Mouse (Mus musculus) adipocyte (in vitro differentiated cells): ENCODE results near the gene Prkn.
A peak's percentile ranks its signal among the peaks of the same experiment; 100 is the strongest.

Experiments
- DNase-seq: peaks from one replicate; pipeline ENCODE4 v3.0.0-alpha.2; 2016; ENCODE audit warnings: low spot score

Gene Prkn

DNA sequence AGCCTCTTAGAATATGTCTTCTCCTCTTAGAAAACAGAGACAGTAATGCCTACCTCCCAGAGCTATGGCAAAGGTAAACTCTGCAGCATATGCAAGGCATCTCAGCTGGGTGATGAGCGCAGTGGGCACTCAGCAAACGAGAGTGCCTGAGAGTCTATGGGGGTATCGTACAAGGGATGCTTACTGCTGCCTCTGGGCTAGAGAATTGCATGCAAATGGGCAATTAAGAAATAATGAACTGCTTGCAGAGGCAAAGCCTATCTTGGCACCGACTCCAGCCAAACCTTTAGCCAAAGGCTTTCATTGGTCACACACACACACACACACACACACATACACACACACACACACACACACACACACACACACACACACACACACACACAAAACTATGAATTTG lies 290.7 kb downstream of the Prkn start:
- DNase-seq = no peak

DNA sequence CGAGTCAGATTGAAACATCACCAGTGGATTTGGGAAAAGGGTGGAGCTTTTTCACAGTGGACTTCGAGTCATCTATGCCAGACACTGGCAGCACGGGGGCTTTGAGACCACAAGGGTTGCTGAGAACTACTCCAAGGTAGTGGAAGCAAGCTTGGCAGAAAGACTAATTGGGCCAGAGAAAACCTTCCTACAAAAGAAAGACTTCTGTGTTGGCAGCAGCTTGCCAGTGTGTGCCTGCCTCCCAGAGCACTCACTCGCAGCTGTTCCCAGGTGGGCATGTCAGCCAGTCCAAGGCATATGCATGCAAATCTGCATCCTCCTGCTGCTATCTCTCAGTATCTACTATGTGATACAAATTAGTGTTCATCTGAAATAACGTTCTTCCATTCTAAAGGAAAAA lies 302.1 kb downstream of the Prkn start:
- DNase-seq = no peak

DNA sequence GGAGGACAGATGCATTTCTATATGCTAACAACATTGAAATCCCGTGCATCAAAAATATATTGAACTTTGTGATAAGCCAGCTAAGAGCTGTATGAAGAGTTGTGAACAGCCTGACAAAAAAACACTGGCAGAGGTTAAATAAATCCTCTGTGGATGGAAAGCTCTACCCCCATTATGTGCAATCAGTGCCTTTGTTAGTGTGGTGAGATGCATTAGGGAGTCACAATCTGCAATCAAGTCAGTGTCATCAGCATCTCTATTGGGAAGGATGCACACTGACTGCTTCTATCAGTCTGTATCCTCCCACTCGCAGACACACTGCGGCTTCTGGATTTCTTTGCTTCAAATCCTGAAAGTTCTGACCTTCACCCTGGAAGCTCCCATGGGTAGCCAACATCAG lies 315.9 kb downstream of the Prkn start:
- DNase-seq = no peak

DNA sequence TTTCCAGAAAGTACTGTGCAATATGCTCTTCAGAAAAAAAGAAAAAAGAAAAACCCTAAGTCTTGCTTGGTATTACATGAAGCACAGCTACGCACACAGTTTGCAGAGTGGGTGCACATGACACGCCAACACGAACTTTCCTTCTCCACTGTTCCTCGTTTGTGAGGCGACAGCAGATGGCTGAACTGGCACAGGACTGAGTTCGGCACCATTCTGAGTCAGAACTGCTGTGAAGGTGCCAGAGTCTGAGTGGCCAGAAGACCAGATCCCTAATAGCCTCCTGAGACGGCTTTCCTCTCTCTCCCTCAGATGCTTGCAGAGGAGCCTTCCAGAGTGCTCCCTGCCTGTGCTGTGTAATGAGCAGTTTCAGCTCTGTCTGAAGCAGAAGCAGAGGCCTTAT lies 317.4 kb downstream of the Prkn start:
- no peak for DNase-seq

DNA sequence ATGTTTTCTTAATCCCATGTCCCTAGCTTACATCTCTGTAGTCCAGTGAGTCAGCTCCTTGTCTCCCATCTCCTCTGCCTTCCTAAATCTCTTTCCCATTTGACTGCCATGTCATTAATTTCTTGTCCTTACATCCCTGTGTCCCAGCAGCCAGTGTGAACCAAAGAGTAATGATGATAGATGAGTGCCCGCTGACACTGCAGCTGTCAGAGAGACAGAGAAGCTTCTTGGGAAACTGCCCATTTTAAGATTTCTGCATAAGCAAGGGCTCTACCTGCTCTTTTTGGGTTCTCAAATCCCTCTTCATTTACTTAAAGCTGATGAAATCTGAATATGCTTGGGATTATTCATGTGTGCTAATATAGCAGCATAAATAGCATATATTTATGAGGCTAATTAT lies 321.3 kb downstream of the Prkn start:
- DNase-seq = no peak

DNA sequence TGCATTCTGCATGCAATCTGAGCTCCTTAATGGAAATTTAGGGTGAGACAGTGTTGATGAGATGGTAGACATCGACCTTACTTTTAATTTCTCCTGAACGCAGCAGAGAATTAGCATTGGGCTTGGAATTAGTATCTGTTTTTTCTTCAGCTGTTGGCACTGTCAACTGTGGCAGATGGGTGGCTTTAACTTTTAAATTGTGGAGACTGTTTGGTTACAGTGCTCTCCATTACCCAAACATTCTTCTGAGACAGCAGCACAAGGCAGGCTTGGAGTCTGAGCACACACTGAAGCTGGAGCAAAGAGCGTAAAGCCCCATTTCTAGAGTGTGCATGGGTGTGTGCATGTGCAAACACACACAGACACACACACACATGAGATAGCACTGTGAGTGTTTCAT lies 322.6 kb downstream of the Prkn start:
- DNase-seq = no peak

DNA sequence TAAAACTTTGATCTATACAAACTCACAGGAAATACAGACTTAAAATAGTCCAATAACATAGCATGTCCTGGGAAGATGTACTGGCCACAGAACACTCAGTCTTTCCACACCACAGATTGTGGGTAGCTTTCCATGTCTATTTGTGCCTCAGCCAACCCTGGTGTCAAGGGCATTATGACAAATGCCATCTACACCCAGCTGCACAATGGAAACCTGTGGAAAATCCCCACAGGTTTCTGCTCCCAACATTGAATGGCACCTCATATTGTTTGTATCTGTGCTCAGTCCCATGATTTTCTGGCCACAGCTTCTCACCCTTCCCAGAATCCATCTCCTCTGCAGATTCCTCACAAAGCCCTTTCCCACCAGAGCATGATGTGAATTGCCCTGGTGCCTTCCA lies 347.2 kb downstream of the Prkn start:
- no peak for DNase-seq

DNA sequence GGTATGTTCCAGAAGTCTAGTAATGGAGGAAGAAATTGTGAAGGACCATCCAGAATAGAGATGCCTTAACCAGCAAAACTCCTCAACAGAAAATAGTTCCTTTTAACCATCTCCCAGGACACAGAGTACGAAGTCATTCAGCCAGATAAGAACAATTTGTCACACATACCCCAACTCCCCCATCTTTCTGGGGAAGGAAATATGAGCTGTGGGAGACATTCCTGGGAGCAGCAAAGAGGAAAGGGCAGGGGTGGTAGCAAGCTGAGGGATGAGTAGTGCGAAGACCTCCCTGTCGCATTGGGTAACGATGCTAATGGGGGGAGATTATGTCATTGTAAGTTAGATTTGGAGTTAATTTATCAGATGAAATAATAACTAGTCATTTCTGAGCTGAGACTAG lies 348.3 kb downstream of the Prkn start:
- DNase-seq = no peak

DNA sequence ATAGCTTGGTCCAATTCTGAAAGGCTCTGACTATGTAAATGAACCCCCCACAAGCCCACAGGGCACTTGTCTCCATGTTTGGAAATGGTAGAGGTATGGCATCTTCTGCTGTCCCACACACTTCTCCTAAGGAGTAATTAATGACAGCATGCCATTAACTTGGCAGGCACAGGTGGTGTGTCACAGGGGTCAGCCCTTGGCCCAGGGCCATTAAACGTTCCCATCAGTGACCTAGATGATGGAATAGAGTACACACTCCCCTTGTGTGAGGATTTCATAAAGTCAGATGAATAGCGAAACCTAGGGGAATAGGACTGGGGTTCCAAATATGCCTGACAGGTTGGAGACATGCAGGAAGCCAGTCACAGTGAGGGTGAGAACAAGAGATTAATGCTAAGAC lies 350.1 kb downstream of the Prkn start:
- no peak for DNase-seq

DNA sequence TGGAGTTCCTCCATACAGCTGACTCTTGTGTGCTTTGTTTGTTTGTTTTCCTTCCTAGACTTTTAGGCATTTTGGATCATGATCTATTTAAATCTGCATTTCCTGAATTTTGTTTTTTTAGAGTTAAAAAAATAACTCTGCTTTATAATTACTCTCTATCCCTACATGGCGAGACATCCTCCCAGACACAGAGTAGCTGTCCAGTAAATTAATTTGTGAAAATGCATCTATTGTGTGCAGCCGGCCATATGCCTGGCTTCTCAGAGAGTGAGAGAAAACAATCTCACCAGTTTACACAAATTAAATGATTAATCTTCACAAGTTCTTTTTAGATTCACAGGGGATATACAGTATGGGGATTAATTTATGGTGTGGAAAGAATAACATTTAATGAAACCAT lies 357.9 kb downstream of the Prkn start:
- DNase-seq = no peak

DNA sequence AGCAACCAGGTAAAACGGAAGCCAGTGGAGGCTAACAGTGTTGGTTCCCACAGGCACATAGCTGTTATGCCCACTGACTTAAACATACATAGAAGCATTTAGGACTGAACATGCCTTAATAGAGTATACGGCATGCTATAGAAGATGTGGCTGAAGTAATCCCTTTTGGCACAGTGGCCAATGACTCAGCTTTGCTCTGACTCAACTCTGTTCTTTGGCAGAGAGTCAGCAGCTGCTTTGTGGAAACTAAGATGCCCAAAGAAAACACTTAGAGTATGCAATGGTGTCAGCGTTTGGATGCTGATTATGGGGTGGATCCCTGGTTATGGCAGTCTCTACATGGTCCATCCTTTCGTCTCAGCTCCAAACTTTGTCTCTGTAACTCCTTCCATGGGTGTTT lies 368.9 kb downstream of the Prkn start:
- DNase-seq = peak; percentile 86

DNA sequence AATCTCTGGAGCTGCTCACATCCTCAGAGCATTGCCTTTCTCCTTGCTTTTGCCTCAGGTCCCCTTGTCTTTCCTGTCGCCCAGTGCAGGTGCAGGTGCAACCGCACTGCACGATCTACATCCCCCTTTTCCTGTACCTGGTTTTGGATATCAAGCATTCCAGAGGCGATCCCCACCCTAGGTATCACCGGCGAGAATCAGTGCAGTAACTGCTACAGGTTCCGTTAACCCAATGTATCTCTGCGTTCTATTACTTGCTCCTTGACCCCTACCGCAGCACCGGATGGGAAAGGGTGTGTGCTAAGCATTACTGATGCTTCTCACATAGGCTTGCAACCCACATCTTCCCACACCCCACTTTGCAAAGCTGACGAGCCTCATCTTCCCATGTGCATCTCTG lies 370.8 kb downstream of the Prkn start:
- no peak for DNase-seq

DNA sequence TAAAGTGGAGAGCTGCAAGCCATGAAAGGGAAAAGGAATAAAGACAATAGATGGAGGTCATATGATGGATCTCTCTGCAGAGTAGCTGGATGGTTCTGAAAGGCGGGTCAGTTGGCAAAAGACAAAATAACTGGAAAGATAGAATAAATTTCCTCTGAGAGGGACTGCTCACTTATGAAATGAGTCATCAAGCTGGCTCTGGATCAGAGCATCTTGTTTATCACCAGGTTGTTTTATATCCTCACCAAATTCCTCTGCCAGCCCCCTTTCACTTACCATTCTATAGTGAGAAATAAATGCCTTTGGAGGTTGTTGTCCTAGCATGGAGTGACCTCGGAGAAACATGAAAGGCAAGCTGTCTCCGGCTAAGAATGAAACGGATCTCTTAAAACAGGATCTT lies 371.4 kb downstream of the Prkn start:
- DNase-seq = no peak

DNA sequence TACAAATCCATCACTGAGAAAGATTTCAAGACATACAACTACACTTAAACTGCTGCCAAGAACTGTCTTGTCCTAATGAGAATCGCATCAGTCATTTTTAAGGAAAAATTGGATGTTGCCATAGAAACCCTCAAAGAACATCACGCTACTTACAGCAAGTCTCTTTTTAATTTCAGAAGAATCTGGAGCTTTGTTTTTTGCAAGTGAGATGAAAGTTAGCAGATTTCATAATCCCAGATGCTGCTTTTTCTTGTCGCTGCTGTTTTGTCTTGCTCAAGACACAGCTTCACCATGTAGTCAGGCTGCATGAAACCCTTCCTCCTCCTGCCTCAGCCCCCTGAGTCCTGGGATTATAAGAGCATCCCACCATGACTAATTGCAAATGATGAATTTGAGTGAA lies 373.5 kb downstream of the Prkn start:
- DNase-seq = no peak

DNA sequence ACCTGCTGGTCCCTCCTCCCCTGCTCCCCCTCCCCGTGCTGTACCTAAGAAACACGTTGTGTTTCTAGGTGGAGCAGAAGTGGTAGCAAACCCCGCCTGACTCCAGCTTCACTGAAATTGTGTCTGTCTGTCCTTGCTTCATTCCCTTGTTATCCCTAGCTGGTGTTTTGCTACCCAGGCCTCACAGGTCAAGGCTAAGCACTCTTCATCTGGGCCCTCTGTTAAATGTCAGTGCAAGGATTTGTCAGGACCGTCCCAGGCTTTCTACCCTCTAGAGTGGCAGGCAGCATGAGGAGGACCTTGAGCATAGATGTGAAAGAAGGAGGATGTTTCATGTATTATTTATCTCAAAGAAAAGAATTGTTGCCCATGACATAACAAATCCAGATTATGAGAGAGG lies 388.8 kb downstream of the Prkn start:
- no peak for DNase-seq

DNA sequence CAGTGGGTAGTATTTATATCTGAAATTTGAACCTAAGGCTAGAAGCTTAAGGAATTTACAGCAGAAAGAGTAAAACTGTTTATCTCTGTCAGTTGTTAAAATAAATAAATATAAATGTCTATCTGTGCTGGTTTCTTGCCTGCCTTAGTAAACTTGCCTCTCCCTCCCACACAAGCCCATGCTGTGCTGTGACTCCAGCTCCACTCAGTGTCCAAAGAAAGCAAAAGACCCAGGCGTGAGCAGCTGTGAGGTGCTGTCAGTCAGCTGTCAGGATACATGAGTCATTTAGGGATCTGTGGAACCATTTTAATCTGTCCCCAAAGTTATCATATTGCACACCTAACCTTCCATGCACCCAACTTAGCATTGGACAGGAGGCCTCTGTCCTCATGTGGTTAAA lies 389.2 kb downstream of the Prkn start:
- peak; percentile 4 for DNase-seq

DNA sequence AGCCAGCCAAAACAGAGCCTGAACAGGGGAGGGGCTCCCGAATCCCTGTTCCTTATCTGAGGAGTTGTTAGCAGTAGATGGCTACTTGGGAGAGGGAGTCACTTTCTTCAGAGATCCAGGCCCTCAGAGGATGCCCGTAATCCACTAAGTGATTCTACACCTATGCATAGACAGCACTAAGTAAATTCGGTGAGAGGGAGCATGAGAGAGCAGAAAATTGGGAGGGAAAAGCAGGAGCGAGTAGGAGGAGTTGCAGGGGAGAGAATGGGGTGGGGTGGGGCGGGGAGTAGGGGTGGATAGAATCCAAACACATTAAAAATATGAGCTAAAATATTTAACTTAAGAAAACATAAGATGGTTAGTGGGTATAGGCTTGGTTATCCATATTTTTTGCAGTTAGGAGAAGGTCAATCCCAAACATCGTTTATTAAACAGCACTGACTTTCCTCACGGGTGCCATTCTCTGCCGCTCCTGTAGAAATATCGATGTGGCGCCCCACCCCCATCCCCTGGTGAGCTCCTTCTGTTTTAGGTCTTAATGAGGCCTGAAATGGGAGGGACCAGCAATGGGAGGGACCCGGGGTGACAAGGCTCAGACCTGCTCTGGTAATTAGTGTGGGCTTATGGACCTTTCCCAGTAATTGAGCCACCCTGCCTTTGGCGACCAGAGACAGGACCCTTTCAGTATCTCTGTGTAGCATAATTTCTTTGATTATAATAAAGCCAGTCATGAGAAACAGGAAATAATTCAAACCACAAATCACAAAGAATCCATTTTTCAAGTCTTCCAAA lies 390.6 kb downstream of the Prkn start:
- DNase-seq = no peak

DNA sequence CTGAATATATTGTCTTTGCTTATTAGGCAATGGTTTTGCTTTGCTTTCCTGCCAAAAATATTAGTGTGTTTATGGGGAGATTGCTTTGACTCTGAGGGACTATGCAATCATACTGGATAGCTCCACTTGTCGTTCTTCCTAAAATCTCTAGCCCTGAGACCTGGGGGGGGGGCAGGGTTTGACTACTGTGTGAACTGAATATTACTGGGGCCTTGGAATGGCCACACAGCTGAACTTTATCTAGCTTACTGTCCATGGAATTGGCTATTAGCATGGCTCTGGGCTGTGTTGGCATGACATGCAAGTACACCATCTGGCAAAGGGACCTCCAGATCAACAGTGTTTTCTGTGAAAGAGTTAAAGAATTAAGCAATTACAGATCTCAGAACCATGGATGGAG lies 395.1 kb downstream of the Prkn start:
- peak; percentile 4 for DNase-seq

DNA sequence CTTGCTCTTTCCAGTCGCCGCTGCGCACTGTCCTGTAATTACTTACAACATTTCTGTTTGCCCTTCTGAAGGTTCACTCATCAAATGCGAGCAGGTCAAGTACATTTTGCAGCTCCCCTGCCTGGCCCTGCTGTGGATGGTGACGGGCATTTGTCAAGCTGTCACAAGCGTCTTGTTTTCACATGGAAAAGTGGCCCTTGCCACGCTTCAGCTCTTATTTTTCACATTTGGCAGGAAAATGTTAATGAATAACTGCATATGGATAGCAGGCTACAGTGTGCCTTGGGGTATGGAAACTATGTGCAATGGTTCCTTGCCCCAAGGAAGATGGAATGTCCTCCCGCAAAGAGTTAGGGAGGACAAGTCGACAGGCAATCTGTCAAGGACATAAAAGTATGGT lies 404.9 kb downstream of the Prkn start:
- DNase-seq = no peak

DNA sequence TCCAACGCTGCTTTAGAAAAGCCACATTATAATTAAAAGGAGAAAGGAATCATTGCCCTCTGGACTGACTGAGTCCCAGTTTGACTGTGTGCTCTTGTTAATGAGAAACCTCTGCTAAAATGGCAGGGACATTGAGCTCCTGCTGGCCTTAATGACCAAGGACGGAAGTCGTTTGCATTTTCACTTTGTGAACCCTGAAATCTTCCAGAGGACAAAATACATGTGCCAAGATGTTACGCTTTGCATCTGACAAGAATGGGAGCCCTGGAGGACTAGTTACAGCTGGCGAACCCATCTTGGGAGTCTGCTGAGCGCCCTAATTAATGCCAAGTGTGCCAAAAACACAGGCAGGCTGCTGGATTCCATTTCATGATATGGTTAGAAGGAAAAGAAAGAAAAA lies 409.0 kb downstream of the Prkn start:
- no peak for DNase-seq

DNA sequence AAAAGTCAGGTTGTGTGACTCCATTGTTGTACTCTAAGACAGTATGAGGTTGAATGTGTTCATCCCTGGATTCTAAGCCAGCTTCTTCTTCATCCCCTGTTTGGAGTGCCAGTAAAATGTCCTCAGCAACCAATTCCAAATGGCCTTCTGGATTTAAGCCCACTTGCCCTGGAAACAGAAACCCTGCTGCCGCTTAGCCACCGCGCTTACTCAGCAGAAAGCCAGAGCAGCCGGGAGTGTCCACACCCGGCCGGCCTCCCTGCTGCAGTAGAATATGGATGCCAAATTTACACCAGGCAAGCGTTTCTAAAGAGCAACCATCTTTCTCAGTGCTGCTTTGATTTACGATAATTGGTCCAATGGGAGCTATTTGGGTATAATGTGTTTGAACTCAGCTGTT lies 420.5 kb downstream of the Prkn start:
- no peak for DNase-seq

DNA sequence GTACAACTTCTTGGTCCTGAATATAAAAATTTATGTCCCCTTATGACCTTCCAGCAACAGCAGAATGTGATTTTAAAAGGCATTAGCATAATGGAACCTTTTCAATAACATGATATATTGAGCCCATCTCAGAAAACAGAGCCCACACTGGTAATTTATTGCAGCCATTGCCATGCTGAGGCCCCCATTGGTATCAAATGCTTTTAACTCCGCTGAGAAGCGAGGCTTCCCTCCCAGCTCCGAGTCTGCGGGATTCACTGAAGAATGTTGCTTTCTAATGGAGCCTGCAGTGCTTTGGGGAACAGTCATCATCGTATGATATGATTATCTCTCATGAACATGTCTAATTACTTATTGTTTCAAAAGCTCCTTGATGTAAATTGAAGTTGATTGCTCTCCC lies 421.5 kb downstream of the Prkn start:
- DNase-seq = no peak

DNA sequence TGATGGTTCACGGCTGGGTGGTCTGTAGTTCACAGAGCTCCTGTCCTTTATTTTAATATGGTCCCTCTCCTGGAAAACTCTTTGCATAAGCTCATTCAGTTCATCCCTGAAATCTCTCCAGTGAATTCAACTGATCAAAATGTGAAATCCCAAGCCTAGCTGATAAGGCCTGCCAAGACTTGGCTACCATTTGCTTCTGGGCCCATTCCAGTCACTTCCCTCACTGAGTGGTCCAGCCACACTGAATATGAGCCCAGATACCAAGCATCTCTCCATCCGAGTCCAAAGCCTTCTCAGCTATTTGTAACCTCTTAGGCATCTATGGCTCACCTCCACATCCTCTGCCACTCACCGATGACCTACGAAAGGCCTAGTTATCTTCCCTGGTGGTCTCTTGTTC lies 427.8 kb downstream of the Prkn start:
- no peak for DNase-seq

DNA sequence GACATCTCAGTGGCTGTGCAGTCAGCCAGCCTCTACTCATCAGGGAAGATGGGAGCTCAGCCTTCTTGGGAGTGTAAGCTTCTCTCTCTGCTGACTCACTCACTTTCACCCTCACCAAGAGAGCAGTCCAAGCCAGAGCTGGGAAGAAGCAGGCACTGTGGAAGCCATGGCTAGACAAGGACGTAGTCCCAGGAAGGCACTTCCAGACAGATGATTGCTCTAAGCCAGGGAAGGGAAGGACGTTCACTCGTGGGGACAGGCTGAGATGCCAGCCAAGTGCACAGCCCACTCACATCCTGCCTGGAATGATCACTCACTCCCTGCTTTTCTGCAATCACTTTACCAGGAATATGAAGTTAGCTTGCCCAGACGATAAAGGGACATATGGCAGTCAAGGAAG lies 430.0 kb downstream of the Prkn start:
- DNase-seq = no peak

DNA sequence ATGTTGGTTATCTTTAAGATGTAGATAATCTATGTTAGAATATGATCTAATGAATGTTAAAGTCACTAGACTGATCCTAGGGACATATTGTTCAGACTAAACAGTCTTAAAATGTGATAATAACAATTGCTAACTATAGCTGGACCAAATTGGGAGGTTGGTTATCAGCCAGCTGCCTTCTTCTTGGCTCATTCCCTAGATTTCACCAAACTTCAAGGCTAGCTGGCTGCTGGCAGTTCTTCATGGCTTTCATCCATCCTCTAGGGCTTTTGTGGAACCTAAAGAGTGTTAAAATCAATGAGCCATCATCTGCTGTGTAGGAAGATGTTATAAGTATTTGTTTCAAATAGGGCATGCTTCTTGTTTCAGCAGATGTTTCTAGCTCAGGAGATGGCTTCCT lies 431.7 kb downstream of the Prkn start:
- DNase-seq = peak; percentile 4
